23 mouse cellular contexts compared by ENCODE assay signal in genomic region chr11:116041833-116042232, GRCm38 (mm10). TPM values are rescaled to one million over a fixed set of nuclear protein-coding genes. Genes with fewer than 3 reads are reported as not detected.
DNase-seq lines count a peak whose midpoint lies in the region; ATAC-seq and TF ChIP-seq lines count a peak whose summit lies in the region.
"Had no signal": no experiment of that assay in that cellular context is flagged by ENCODE, and none has a peak within 500 bp of the region (broad histone marks: within the 10 kb centered on the region; RNA-seq: fewer than 3 reads in every experiment).

No protein-coding gene starts in this region.

- H3K4me2 ChIP-seq in midbrain, postnatal 0 days (ENCODE audit: low read depth, low read length, poor library complexity, severe bottlenecking): no peak overlapping the region
- no peak overlapping the region for H3K4me2 ChIP-seq in midbrain, embryonic 15.5 days
- H3K4me2 ChIP-seq: embryonic facial prominence, embryonic 13.5 days; forebrain, embryonic 13.5 days; heart, embryonic 11.5 days; heart, embryonic 15.5 days; hindbrain, embryonic 13.5 days had no signal

- WGBS in midbrain, postnatal 0 days: 100% methylated on average over 2 of the region's 2 CpGs
- 96% methylated on average over 2 of the region's 2 CpGs for WGBS in midbrain, embryonic 15.5 days
- WGBS in forebrain, embryonic 10.5 days: 96% methylated on average over 2 of the region's 2 CpGs

- no peak overlapping the region for H3K4me3 ChIP-seq in gastrocnemius, adult 2 months
- H3K4me3 ChIP-seq in left cerebral cortex, adult 2 months: no peak overlapping the region
- no peak overlapping the region for H3K4me3 ChIP-seq in midbrain, postnatal 0 days (ENCODE audit: low read depth, low read length)
- H3K4me3 ChIP-seq in midbrain, embryonic 15.5 days: no peak overlapping the region
- no peak overlapping the region for H3K4me3 ChIP-seq in forebrain, embryonic 10.5 days
- H3K4me3 ChIP-seq: embryonic facial prominence, embryonic 13.5 days; forebrain, embryonic 13.5 days; heart, embryonic 15.5 days; hindbrain, embryonic 13.5 days had no signal

- intact Hi-C loops in gastrocnemius, adult 2 months (cut with DNase I): no loop called here
- intact Hi-C loops in gastrocnemius, postnatal 14 days (cut with DNase I; ENCODE audit: low total_unique reads): no loop called here
- intact Hi-C loops in left cerebral cortex, adult 2 months (cut with DNase I): no loop called here
- intact Hi-C loops in left cerebral cortex, postnatal 25 days (cut with DNase I): no loop called here

- peak; percentile 24; the same call in 1 of the 2 replicates for TF ChIP-seq CTCF in gastrocnemius, adult 2 months (IDR thresholded peaks at IDR 0.05)
- TF ChIP-seq CTCF in left cerebral cortex, adult 2 months (IDR thresholded peaks at IDR 0.05): peak; percentile 6; the same call in 1 of the 2 replicates
- peak; percentile 22 for TF ChIP-seq CTCF in midbrain, postnatal 0 days (IDR thresholded peaks at IDR 0.05)

- no peak overlapping the region for H3K9ac ChIP-seq in midbrain, postnatal 0 days (replicated peaks; ENCODE audit: low read length, poor library complexity, severe bottlenecking)
- H3K9ac ChIP-seq in midbrain, embryonic 15.5 days: no peak overlapping the region
- H3K9ac ChIP-seq: embryonic facial prominence, embryonic 13.5 days; forebrain, embryonic 13.5 days; forebrain, postnatal 0 days; heart, embryonic 15.5 days; hindbrain, embryonic 13.5 days had no signal

- H3K27me3 ChIP-seq in midbrain, postnatal 0 days (ENCODE audit: insufficient read depth, low read length): no peaks in the 10 kb centered on the region
- no peaks in the 10 kb centered on the region for H3K27me3 ChIP-seq in midbrain, embryonic 15.5 days (replicated peaks)
- no peaks in the 10 kb centered on the region for H3K27me3 ChIP-seq in forebrain, embryonic 10.5 days (ENCODE audit: poor library complexity, severe bottlenecking)
- H3K27me3 ChIP-seq: embryonic facial prominence, embryonic 13.5 days; forebrain, embryonic 13.5 days; heart, embryonic 15.5 days; hindbrain, embryonic 13.5 days had no signal

- H3K36me3 ChIP-seq in midbrain, postnatal 0 days (ENCODE audit: insufficient read depth, low read length): peaks cover 9% of the 10 kb centered on the region; the same call in 1 of the 2 replicates
- 0 out of 2 replicates have a peak, but pooled peaks cover 7% of the 10 kb centered on the region for H3K36me3 ChIP-seq in midbrain, embryonic 15.5 days (replicated peaks)
- peaks cover 98% of the 10 kb centered on the region for H3K36me3 ChIP-seq in forebrain, embryonic 10.5 days (replicated peaks)

- no peak overlapping the region for H3K27ac ChIP-seq in gastrocnemius, adult 2 months
- H3K27ac ChIP-seq in left cerebral cortex, adult 2 months: no peak overlapping the region
- no peak overlapping the region for H3K27ac ChIP-seq in midbrain, postnatal 0 days (ENCODE audit: low read depth, low read length)
- H3K27ac ChIP-seq in midbrain, embryonic 15.5 days: no peak overlapping the region
- H3K27ac ChIP-seq in forebrain, embryonic 10.5 days: no peak overlapping the region
- H3K27ac ChIP-seq: embryonic facial prominence, embryonic 13.5 days; forebrain, embryonic 13.5 days; heart, embryonic 15.5 days; hindbrain, embryonic 13.5 days had no signal

- no peaks in the 10 kb centered on the region for H3K9me3 ChIP-seq in midbrain, postnatal 0 days (ENCODE audit: low read length)
- no peaks in the 10 kb centered on the region for H3K9me3 ChIP-seq in midbrain, embryonic 15.5 days
- peaks cover 4% of the 10 kb centered on the region; the same call in 1 of the 2 replicates for H3K9me3 ChIP-seq in forebrain, embryonic 10.5 days
- H3K9me3 ChIP-seq: forebrain, embryonic 13.5 days; heart, embryonic 15.5 days; hindbrain, embryonic 13.5 days had no signal

- ATAC-seq in midbrain, postnatal 0 days (ENCODE audit: low FRiP score): no peak
- ATAC-seq in midbrain, embryonic 15.5 days (replicated peaks): no peak
- ATAC-seq: CD4-positive, CD25-positive, alpha-beta regulatory T cell, adult 4 months; forebrain, embryonic 13.5 days; forebrain, postnatal 0 days had no signal

- H3K4me1 ChIP-seq in midbrain, postnatal 0 days (ENCODE audit: insufficient read depth, low read length): no peaks in the 10 kb centered on the region
- no peaks in the 10 kb centered on the region for H3K4me1 ChIP-seq in midbrain, embryonic 15.5 days
- H3K4me1 ChIP-seq in forebrain, embryonic 10.5 days: no peaks in the 10 kb centered on the region
- H3K4me1 ChIP-seq: embryonic facial prominence, embryonic 13.5 days; forebrain, embryonic 13.5 days; hindbrain, embryonic 13.5 days had no signal

- DNase-seq in gastrocnemius, adult 2 months: no peak
- no peak for DNase-seq in gastrocnemius, postnatal 14 days
- DNase-seq in left cerebral cortex, adult 2 months (ENCODE audit: extremely low spot score in 1 of 2, low spot score in 2 of 2): no peak
- DNase-seq in left cerebral cortex, postnatal 25 days (ENCODE audit: low spot score in 2 of 2): no peak
- no peak for DNase-seq in midbrain, postnatal 0 days (ENCODE audit: low spot score)
- DNase-seq in forebrain, embryonic 10.5 days (ENCODE audit: extremely low spot score, low spot score): no peak
- DNase-seq in kidney, adult 18-20 months: no peak
- DNase-seq: adrenal gland, postnatal 14 days; B cell, adult 2 months; cerebellum, adult 18-20 months; cerebellum, adult 9-11 months; cerebellum, postnatal 36 days; forebrain, postnatal 0 days; gastrocnemius, postnatal 36 days; heart, adult 11 months; heart, postnatal 14 days had no signal

RNA-seq across cellular contexts. Expression of gene Unk, which starts 11.7 kb away (rescaled TPM):
- total RNA-seq in gastrocnemius, adult 2 months (2021): 1 to 10 TPM; 7.0 to 7.4 TPM
- total RNA-seq in gastrocnemius, postnatal 14 days (2021): 1 to 10 TPM; 7.3 to 7.7 TPM
- total RNA-seq in left cerebral cortex, adult 2 months (2021): 10 to 100 TPM; 22.7 to 24.6 TPM
- total RNA-seq in left cerebral cortex, postnatal 25 days (2021): 10 to 100 TPM; 20.7 to 21.7 TPM
- total RNA-seq in midbrain, postnatal 0 days (2014; rRNA removed): 45.2 and 55.1 TPM in 2 replicates
- 25.5 and 26.7 TPM in 2 replicates for polyA plus RNA-seq in midbrain, postnatal 0 days (2015; fragmentation: Nextera tagmentation; extraction: Ambion mirVana)
- 39.7 and 40.7 TPM in 2 replicates for polyA plus RNA-seq in midbrain, embryonic 15.5 days (2015; fragmentation: Nextera tagmentation; extraction: Ambion mirVana)
- 48.4 and 48.9 TPM in 2 replicates for polyA plus RNA-seq in forebrain, embryonic 10.5 days (2016; fragmentation: Nextera tagmentation; extraction: Ambion mirVana)

RNA-seq across cellular contexts. Expression of gene H3f3b, which starts 14.1 kb away (rescaled TPM):
- 10 to 100 TPM; 55.9 to 58.7 TPM for total RNA-seq in gastrocnemius, adult 2 months (2021)
- 100 to 1,000 TPM; 132 to 170 TPM for total RNA-seq in gastrocnemius, postnatal 14 days (2021)
- total RNA-seq in left cerebral cortex, adult 2 months (2021): 100 to 1,000 TPM; 247 to 254 TPM
- total RNA-seq in left cerebral cortex, postnatal 25 days (2021): 100 to 1,000 TPM; 225 to 260 TPM
- total RNA-seq in midbrain, postnatal 0 days (2014; rRNA removed): 568 and 792 TPM in 2 replicates
- 2,143 and 2,254 TPM in 2 replicates for polyA plus RNA-seq in midbrain, postnatal 0 days (2015; fragmentation: Nextera tagmentation; extraction: Ambion mirVana)
- polyA plus RNA-seq in midbrain, embryonic 15.5 days (2015; fragmentation: Nextera tagmentation; extraction: Ambion mirVana): 2,073 and 2,119 TPM in 2 replicates
- polyA plus RNA-seq in forebrain, embryonic 10.5 days (2016; fragmentation: Nextera tagmentation; extraction: Ambion mirVana): 1,610 and 1,612 TPM in 2 replicates

RNA-seq across cellular contexts. Expression of gene Galk1, which starts 29.3 kb away (rescaled TPM):
- 1 to 10 TPM; 3.0 to 3.8 TPM for total RNA-seq in gastrocnemius, adult 2 months (2021)
- total RNA-seq in gastrocnemius, postnatal 14 days (2021): 10 to 100 TPM in 1 of 2 experiments, 1 to 10 TPM in 1; 7.2 to 11.3 TPM
- total RNA-seq in left cerebral cortex, adult 2 months (2021): 10 to 100 TPM; 13.3 to 13.9 TPM
- 10 to 100 TPM; 14.7 to 18.7 TPM for total RNA-seq in left cerebral cortex, postnatal 25 days (2021)
- 36.3 and 44.0 TPM in 2 replicates for total RNA-seq in midbrain, postnatal 0 days (2014; rRNA removed)
- 47.7 and 49.5 TPM in 2 replicates for polyA plus RNA-seq in midbrain, postnatal 0 days (2015; fragmentation: Nextera tagmentation; extraction: Ambion mirVana)
- 53.2 and 58.5 TPM in 2 replicates for polyA plus RNA-seq in midbrain, embryonic 15.5 days (2015; fragmentation: Nextera tagmentation; extraction: Ambion mirVana)
- 223 and 224 TPM in 2 replicates for polyA plus RNA-seq in forebrain, embryonic 10.5 days (2016; fragmentation: Nextera tagmentation; extraction: Ambion mirVana)

RNA-seq across cellular contexts. Expression of gene Unc13d, which starts 35.9 kb away (rescaled TPM):
- total RNA-seq in gastrocnemius, adult 2 months (2021): under 1 TPM; 0.13 to 0.50 TPM
- total RNA-seq in gastrocnemius, postnatal 14 days (2021): under 1 TPM; 0.31 to 0.33 TPM
- total RNA-seq in left cerebral cortex, adult 2 months (2021): 1 to 10 TPM; 1.5 to 2.0 TPM
- total RNA-seq in left cerebral cortex, postnatal 25 days (2021): 1 to 10 TPM in 1 of 2 experiments, under 1 TPM in 1; 0.82 to 1.0 TPM
- 0.22 and 0.71 TPM in 2 replicates for total RNA-seq in midbrain, postnatal 0 days (2014; rRNA removed)
- 0.67 and 0.77 TPM in 2 replicates for polyA plus RNA-seq in midbrain, postnatal 0 days (2015; fragmentation: Nextera tagmentation; extraction: Ambion mirVana)
- 0.70 and 1.5 TPM in 2 replicates for polyA plus RNA-seq in midbrain, embryonic 15.5 days (2015; fragmentation: Nextera tagmentation; extraction: Ambion mirVana)
- 3.7 and 3.8 TPM in 2 replicates for polyA plus RNA-seq in forebrain, embryonic 10.5 days (2016; fragmentation: Nextera tagmentation; extraction: Ambion mirVana)

RNA-seq across cellular contexts. Expression of gene Wbp2, which starts 45.0 kb away (rescaled TPM):
- 10 to 100 TPM; 77.2 to 81.8 TPM for total RNA-seq in gastrocnemius, adult 2 months (2021)
- total RNA-seq in gastrocnemius, postnatal 14 days (2021): 10 to 100 TPM; 61.6 to 65.3 TPM
- 100 to 1,000 TPM; 387 to 414 TPM for total RNA-seq in left cerebral cortex, adult 2 months (2021)
- total RNA-seq in left cerebral cortex, postnatal 25 days (2021): 100 to 1,000 TPM; 342 to 363 TPM
- 119 and 150 TPM in 2 replicates for total RNA-seq in midbrain, postnatal 0 days (2014; rRNA removed)
- 254 and 267 TPM in 2 replicates for polyA plus RNA-seq in midbrain, postnatal 0 days (2015; fragmentation: Nextera tagmentation; extraction: Ambion mirVana)
- polyA plus RNA-seq in midbrain, embryonic 15.5 days (2015; fragmentation: Nextera tagmentation; extraction: Ambion mirVana): 165 and 173 TPM in 2 replicates
- polyA plus RNA-seq in forebrain, embryonic 10.5 days (2016; fragmentation: Nextera tagmentation; extraction: Ambion mirVana): 71.0 and 73.6 TPM in 2 replicates
